Mouse (Mus musculus) stomach, embryonic 16.5 days (tissue): Measurements from ENCODE around the gene Mthfsl. TPM values are rescaled to one million over a fixed set of nuclear protein-coding genes. Genes with fewer than 3 reads are reported as not detected.
"Not testable (repeated sequence)": the region's sequence is repeated elsewhere in the genome, so short reads cannot be mapped to it uniquely, and the experiment has no call there.

Experiments
- ATAC-seq: fragments of 200-750 bp; cut with Nextera tagmentation; 2 replicates; pipeline ENCODE4 v1.8.0; 2017; ENCODE audit warnings: moderate number of reproducible peaks, moderate TSS enrichment; ENCODE audit not compliant: insufficient read depth, low FRiP score
- H3K27ac ChIP-seq: fragments of 300-500 bp; sonication (generic); 2 replicates; pipeline ENCODE4 v1.5.1; 2014; ENCODE audit warnings: low read length
- H3K27me3 ChIP-seq: fragments of 300-500 bp; sonication (generic); 2 replicates; pipeline ENCODE4 v1.6.1; 2014; ENCODE audit warnings: low read length, control low read depth, mixed read lengths; ENCODE audit not compliant: control insufficient read depth, insufficient read depth
- H3K36me3 ChIP-seq: fragments of 300-500 bp; sonication (generic); 2 replicates; pipeline ENCODE4 v1.6.1; 2014; ENCODE audit warnings: low read length; ENCODE audit not compliant: control insufficient read depth, insufficient read depth
- H3K4me1 ChIP-seq: fragments of 300-500 bp; sonication (generic); 2 replicates; pipeline ENCODE4 v1.6.1; 2014; ENCODE audit warnings: low read length, control low read depth, mixed read lengths; ENCODE audit not compliant: control insufficient read depth, insufficient read depth
- H3K4me2 ChIP-seq: fragments of 300-500 bp; sonication (generic); 2 replicates; pipeline ENCODE4 v1.6.1; 2014; ENCODE audit warnings: low read depth, low read length, mixed read lengths
- H3K4me3 ChIP-seq: fragments of 300-500 bp; sonication (generic); replicated peaks from 2 replicates; pipeline ENCODE4 v1.5.1; 2014; ENCODE audit warnings: mild to moderate bottlenecking, low read length
- H3K9ac ChIP-seq: fragments of 300-500 bp; sonication (generic); 2 replicates; pipeline ENCODE4 v1.6.1; 2014; ENCODE audit warnings: low read length
- H3K9me3 ChIP-seq: fragments of 300-500 bp; sonication (generic); replicated peaks from 2 replicates; pipeline ENCODE4 v1.6.1; 2016; ENCODE audit warnings: low read length, control low read depth; ENCODE audit not compliant: control insufficient read depth
- WGBS: fragments of 180-500 bp; shearing (Covaris S2); extraction: QIAGEN DNeasy Blood & Tissue Kit; methylation state at CpG from one replicate; pipeline ENCODE4 v1.1.7; 2014; 5-methylcytosine and 5-hydroxymethylcytosine counted together
- polyA plus RNA-seq: library from polyadenylated mRNA; unstranded; fragments of >200 nt; fragmentation: Nextera tagmentation; extraction: Ambion mirVana; gene quantifications from 2 replicates; pipeline ENCODE4 v1.2.1, GENCODE M21; 2015

Gene Mthfsl
- polyA plus RNA-seq = 32.1 and 37.8 TPM in 2 replicates

DNA sequence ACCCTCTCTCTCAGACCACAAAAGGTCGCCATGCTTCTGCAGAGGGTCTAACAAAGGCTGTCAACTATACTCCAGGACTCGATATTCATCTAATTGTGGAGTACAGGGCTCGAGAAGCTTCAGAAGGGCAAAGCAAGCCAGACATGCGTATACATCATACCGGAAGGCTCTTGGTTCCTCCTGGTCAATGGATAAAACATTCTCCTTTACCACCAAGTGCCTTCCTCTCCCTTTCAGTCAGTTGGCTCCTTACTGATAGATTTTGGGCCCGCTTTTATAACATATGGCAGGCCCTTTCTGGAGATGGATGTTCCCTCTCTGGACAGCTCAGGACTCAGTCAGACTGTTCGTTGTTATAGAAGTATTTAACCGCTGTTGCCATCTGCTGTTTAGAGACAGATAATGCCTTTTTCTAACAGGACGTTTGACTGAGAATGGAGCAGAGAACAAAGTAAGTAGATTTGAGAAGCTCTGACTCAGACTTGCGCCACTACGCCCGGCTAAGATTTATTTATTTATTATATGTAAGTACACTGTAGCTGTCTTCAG is at the start of gene Mthfsl:
Gene Mthfsl (minus strand): TSS at position 308 of the 549 bp plus-strand sequence.
- H3K9ac ChIP-seq = peak within 1 kb of the TSS; percentile 50
- 8% methylated on average over 11 of the region's 12 CpGs for WGBS
- ATAC-seq = peak; percentile 51; the same call in 1 of the 2 replicates

GRCm38 (mm10) chr9:88769470-88769869 is 49.4 kb upstream of the Mthfsl start:
- not testable (repeated sequence) for H3K27ac ChIP-seq, H3K9me3 ChIP-seq, H3K4me2 ChIP-seq, H3K27me3 ChIP-seq, H3K4me1 ChIP-seq, ATAC-seq, H3K4me3 ChIP-seq, H3K36me3 ChIP-seq, H3K9ac ChIP-seq
- WGBS = 72% methylated on average over 4 of the region's 5 CpGs

More for the DNA sequence above, at the start of gene Mthfsl:
- H3K4me1 ChIP-seq, H3K27me3 ChIP-seq, H3K9me3 ChIP-seq, H3K36me3 ChIP-seq: not testable (repeated sequence)
- Histone ChIP-seq H3K27ac (peak within 1 kb of the TSS; percentile 64), H3K4me2 (peak within 1 kb of the TSS; percentile 50), H3K4me3 (peak within 1 kb of the TSS; percentile 40)

DNA sequence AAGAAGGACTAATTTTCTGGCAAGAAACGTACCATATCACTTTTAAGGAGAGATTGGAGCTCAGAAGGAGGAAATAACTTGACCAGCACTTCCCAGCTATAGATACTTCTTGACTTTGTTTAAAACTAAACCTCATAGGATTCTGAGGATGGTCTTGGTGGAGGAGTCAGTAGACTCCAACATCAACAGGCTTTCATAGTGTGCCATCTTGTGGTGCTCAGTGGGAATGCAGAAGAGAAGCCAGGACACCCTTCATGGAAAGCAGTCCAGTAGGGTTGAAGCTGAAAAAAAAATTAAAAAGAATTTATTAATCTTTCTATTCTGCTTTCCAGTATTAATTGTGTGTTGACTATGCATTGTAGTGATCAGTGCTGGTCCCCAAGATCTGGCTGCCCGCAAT is 26.6 kb upstream of the Mthfsl start:
- H3K27me3 ChIP-seq, H3K4me1 ChIP-seq: not testable (repeated sequence)
- no CpG with 5 or more reads among the region's 2 CpGs for WGBS

GRCm38 (mm10) chr9:88746046-88746445 is 25.9 kb upstream of the Mthfsl start:
- H3K4me2 ChIP-seq, H3K36me3 ChIP-seq, H3K4me1 ChIP-seq, H3K27ac ChIP-seq, ATAC-seq, H3K4me3 ChIP-seq, H3K27me3 ChIP-seq, H3K9me3 ChIP-seq, H3K9ac ChIP-seq: not testable (repeated sequence)
- WGBS = no CpG with 5 or more reads among the region's 2 CpGs

More for the DNA sequence above, 26.6 kb upstream of the Mthfsl start:
- H3K9ac ChIP-seq, H3K4me3 ChIP-seq, H3K36me3 ChIP-seq, H3K4me2 ChIP-seq, H3K9me3 ChIP-seq, ATAC-seq, H3K27ac ChIP-seq: not testable (repeated sequence)

DNA sequence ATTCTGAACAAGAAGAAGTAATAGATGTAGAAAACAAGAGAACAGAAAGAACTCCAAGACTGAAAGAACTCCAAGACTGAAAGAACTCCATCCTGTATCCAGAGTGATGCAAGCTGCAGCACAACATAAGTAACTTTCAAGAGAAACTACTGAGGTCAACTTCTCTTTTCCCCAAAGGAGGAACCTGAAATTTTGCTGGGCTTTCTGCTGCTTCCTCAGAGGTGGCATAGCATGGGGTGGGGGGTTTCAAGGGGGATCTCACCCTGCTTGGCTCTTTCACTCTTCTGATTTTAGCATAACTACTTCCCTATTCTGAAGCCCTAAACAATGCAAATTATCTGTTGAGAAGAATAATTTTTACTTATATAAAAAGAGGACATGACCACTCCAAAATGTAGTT is 15.2 kb upstream of the Mthfsl start:
- H3K27me3 ChIP-seq, H3K4me3 ChIP-seq, H3K9ac ChIP-seq, H3K4me2 ChIP-seq, ATAC-seq, H3K36me3 ChIP-seq, H3K9me3 ChIP-seq, H3K27ac ChIP-seq, H3K4me1 ChIP-seq: not testable (repeated sequence)

DNA sequence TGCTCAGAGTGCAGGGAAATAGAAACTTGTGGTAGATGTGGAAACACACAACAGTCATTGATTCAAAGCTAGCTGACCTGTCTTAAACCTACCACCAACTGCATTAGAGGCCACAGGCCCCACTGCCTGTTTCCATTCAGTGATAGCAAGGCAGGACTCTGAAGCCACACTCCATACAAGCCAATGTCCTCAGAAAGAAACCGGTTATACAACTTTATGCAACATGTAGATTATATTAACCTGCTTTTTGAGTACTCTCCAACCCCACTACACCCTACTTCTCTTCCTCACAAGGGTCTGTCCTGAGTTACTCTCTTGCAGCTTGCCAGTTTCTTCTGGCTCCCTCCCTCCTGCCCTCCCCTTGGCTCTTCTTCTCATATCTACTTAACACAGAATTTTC is 13.1 kb upstream of the Mthfsl start:
- H3K9me3 ChIP-seq, H3K27ac ChIP-seq, ATAC-seq, H3K4me1 ChIP-seq, H3K36me3 ChIP-seq, H3K4me3 ChIP-seq, H3K27me3 ChIP-seq, H3K9ac ChIP-seq, H3K4me2 ChIP-seq: not testable (repeated sequence)
- 70% methylated on average over 1 of the region's 1 CpGs for WGBS

DNA sequence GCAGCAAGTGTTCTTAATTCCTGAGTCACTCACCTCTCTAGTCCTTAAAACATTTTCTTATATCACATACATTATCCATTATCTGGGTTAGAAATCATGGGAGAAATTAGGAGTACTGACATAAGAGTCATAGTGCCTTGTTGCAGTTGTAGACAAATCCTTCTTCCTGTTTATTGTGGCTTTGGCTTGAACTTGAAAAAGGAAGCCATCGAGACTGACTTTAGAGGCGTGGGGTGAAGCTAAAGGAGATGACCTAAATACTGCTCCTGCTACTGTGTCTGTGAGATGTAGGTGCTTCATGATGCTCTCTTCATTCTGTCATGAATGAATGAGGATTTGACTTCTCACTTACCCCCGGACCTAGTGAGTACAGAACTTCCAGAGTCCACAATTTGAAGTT is 12.2 kb upstream of the Mthfsl start:
- not testable (repeated sequence) for H3K27me3 ChIP-seq, H3K4me2 ChIP-seq, H3K4me1 ChIP-seq, H3K9me3 ChIP-seq, H3K4me3 ChIP-seq, ATAC-seq, H3K36me3 ChIP-seq, H3K9ac ChIP-seq, H3K27ac ChIP-seq
- 80% methylated on average over 1 of the region's 3 CpGs for WGBS

DNA sequence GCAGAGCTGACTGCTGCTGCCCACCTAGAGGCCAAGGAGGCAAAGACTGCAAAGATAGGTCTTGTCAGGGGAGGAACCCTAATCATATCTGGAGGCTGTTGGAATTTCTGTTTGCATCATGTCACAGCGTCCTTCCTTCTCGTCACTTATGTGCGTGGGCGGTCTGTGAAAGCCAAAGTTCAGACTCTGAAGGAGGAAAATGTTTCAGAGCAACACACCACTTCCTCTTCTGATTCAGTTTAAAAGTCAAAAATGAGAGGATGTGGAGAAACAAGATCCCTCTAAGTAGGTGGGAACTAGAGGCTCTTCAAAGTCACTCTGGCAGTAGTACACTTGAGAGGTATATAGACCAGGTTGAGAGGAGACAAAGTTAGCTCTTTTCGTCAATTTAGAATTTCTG is 11.6 kb upstream of the Mthfsl start, which contains the start of gene Bcl2a1d:
Gene Bcl2a1d (minus strand): TSS at position 187 of the 400 bp plus-strand sequence.
- not testable (repeated sequence) for ATAC-seq, H3K4me2 ChIP-seq
- 73% methylated on average over 5 of the region's 5 CpGs for WGBS

GRCm38 (mm10) chr9:88728311-88728710 is 8.2 kb upstream of the Mthfsl start:
- not testable (repeated sequence) for ATAC-seq, H3K4me2 ChIP-seq

More for the DNA sequence above, 11.6 kb upstream of the Mthfsl start, which contains the start of gene Bcl2a1d:
- H3K4me1 ChIP-seq, H3K27me3 ChIP-seq, H3K27ac ChIP-seq, H3K4me3 ChIP-seq, H3K9ac ChIP-seq, H3K36me3 ChIP-seq, H3K9me3 ChIP-seq: not testable (repeated sequence)

GRCm38 (mm10) chr9:88721628-88722027 is 1.5 kb upstream of the Mthfsl start:
- not testable (repeated sequence) for ATAC-seq, H3K9ac ChIP-seq, H3K4me1 ChIP-seq, H3K36me3 ChIP-seq, H3K4me2 ChIP-seq, H3K27me3 ChIP-seq, H3K4me3 ChIP-seq, H3K9me3 ChIP-seq, H3K27ac ChIP-seq

More at GRCm38 (mm10) chr9:88728311-88728710, 8.2 kb upstream of the Mthfsl start:
- H3K27ac ChIP-seq, H3K27me3 ChIP-seq, H3K4me1 ChIP-seq, H3K4me3 ChIP-seq, H3K9me3 ChIP-seq, H3K9ac ChIP-seq, H3K36me3 ChIP-seq: not testable (repeated sequence)
